Mouse (Mus musculus): Measurements from ENCODE around the gene Nlrp6. TPM values are rescaled to one million over a fixed set of nuclear protein-coding genes. Genes with fewer than 3 reads are reported as not detected.
A peak's percentile ranks its signal among the peaks of the same experiment; 100 is the strongest.
"Not testable (repeated sequence)": the region's sequence is repeated elsewhere in the genome, so short reads cannot be mapped to it uniquely, and the experiment has no call there.

The Nlrp6 gene
- total RNA-seq (2021) = under 1 TPM; 0.54 to 0.70 TPM

DNA sequence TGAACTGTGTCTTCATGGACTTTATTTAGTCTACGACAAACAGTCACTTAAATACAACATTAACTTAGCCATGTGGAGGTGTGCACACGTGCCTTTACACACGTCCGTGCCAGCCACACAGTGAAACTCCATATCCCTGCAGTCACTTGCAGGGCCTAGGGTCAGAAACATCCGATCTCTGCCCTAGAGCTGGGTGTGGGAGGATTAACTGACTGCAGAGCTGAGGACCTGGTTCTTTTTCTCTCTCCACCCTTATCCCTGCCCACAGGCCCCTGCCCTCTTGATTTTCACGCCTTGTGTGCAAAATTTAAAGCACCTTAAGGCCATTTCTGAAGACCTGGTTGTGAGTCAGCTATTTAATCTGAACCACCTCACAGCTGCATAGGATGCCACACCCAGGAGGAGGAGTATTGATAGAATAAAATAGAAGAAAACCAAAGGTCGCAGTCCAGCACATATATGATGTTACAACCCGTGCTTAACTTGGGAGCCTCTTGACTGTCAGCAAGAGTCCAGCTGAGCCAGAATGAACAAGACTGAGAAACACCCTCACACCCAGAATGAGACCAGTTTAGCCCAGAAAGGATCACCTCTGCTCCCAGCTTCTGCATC lies at the start of gene Nlrp6:
TSS of gene Nlrp6 (plus strand) at position 485 of the 612 bp plus-strand sequence.
- intact Hi-C loops (cut with DNase I) = no loop called here
- DNase-seq = no peak

DNA sequence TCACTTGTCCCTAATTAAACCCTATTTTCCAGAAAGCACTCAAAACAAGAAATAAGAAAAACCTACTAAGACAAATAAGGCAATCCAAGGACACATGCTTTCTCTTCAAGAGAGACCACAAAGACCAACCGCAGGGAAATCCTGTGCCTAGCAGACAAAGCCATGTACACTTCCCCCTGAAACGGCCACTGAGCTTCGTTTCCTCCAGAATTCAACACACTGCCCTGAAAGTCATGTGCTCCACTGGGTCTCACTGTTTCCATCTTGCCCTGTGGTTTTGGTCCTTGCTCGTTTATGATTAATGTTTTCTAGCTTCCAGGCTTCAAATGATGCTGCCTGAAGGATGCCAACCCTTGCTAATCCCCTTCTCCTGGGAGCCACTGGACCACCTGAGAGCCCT lies 46.5 kb upstream of the Nlrp6 start:
- DNase-seq = no peak
- intact Hi-C loops (cut with DNase I) = no loop called here

DNA sequence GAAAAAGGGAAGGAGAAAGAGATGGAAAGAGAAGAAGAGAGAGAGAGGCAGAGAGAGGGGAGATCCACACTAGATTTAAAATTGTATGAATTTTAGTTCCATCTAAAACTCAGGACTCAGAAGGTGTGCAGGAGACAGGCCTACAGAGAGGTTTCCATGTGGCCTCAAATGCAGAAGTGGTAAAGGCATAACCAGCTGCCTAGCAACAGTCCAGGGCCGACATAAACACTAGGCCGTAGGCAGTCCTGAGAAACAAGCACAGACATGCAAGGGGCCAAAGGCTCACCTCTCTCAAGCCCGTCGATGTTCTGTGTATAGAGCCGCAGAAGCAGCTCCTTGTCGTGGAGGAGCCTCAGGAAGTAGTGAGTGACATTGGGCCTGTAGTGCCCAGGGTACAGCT lies 43.3 kb upstream of the Nlrp6 start:
- intact Hi-C loops (cut with DNase I) = no loop called here
- no peak for DNase-seq

DNA sequence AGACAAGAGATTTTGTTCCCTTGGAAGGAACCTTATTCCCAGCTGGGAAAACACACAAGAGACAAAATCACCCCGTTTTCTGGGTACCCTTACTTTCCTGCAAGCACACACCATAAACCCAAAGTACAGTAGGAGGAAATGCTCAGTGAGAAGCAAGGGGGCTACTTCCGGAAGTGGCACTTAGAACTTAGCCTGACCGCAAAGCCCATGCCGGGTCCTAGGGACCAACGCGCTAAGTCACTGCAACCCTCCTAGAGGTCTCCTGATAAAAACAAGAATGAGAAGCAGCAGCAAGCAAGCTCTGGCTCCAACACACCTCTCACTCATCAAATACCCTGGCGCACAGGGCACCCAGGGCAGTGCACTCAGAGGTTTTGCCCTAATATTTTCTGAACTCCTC lies 41.3 kb upstream of the Nlrp6 start:
- intact Hi-C loops (cut with DNase I) = no loop called here
- no peak for DNase-seq

DNA sequence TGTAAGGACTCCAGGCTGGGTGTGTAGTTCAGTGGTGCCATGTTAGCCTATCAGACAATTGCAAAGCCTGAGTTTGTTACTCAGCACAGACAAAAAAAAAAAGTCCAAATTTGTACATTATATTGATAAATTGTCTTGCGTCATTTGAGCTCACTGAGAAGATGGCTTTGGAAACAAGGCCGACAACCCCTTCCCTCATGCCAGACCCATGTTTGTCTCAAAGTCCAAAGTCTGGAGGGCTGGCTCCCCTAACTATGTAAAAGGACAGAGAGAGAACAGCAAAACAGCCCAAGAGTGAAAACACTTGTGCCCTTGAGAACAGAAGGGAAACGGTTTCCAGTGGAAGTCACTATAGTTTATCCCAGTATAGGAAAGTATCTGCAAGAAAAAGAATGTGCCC lies 40.3 kb upstream of the Nlrp6 start:
- no peak for DNase-seq
- intact Hi-C loops (cut with DNase I) = loop anchor here (5.0 kb wide), 1 partner anchor 803 kb away; no protein-coding TSS in a partner anchor

DNA sequence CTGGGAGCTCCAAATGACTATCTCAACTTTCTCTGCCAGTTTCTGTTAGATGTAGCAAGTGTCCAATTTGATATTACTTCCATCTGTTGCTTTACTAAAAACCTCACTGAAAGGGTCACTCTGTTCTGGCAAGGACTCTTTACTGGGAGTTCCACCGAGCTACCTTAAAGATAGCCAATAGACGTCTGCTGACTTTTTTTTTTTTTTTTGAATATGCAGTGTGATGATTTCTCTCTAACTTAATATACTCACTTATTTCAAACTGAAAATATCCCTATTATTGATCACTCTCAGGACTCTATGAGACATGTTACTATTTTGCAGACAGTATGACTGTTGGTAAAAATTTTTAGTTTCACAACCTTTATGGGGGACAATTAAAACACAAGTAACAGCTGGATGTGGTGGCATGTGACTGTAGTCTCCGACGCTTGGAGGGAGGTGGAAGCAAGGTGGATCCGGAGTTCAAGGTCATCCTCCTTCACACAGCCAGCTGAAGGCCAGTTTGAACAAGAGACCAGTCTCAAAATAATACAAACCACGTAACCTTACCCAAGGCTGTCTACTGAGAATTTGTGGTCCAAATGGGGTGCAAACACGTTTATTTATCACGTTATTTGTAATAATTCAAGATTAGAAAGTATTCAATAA lies 39.7 kb upstream of the Nlrp6 start:
- DNase-seq = no peak
- intact Hi-C loops (cut with DNase I) = loop anchor here (5.0 kb wide), 1 partner anchor 804 kb away; no protein-coding TSS in a partner anchor

DNA sequence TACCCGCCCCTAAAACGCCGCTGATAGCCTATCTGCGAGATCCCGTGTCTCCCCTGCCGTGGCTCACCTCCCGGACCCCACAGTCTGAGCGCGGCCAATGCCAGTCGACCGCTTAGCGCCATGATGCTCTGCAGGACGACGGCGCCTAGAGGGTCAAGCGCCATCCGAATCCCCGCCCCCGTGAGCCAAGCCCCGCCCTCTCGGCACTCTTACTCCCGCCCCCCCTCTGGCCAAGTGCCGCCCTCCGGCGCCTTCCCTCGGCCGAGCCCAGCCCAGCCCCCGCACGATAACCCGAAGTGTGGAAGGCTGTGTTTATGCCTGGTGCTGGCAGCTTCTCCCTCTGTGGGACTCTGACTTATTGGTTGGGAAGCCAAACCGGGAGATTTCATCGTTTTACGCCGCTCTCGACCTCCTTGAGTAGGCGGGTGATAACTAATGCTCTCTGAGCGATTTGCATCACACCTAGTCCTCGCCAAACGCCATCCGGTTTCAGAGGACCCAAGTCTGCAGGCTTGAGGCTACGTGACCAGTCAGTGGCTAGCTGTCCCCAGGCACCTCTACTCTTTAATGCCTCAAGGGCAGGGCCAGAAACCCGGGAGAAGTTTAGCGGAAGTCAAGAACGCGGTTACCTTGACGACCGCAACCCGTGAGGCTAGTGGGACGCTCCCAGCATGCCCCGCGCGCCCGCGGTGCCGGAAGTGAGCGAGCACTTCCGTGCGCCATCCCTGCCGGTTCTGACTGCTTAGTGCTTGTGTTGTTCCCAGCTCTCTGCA lies 38.8 kb upstream of the Nlrp6 start, which contains the start of the genes Psmd13 and Sirt3:
TSS of gene Psmd13 (plus strand) at position 273 of the 773 bp plus-strand sequence.
TSS of gene Sirt3 (minus strand) at position 614 of the 773 bp plus-strand sequence.
- intact Hi-C loops (cut with DNase I) = loop anchor here (5.0 kb wide), 1 partner anchor 805 kb away; no protein-coding TSS in a partner anchor
- peak; percentile 95 for DNase-seq

DNA sequence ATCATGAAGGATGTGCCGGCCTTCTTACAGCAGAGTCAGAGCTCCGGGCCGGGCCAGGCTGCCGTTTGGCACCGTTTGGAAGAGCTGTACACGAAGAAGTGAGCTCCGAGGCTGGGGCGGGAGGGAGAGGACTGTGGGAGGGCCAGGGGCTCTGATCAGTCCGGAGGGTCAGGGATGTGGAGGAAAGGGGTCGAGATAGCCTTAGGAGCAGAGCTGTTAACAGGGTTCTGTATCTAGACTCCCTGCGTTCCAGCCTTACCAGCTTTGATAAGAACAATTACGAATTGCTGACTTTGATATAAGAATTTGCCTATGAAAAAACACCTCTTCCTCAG lies 38.3 kb upstream of the Nlrp6 start:
- no peak for DNase-seq
- intact Hi-C loops (cut with DNase I) = loop anchor here (5.0 kb wide), 1 partner anchor 805 kb away; no protein-coding TSS in a partner anchor

DNA sequence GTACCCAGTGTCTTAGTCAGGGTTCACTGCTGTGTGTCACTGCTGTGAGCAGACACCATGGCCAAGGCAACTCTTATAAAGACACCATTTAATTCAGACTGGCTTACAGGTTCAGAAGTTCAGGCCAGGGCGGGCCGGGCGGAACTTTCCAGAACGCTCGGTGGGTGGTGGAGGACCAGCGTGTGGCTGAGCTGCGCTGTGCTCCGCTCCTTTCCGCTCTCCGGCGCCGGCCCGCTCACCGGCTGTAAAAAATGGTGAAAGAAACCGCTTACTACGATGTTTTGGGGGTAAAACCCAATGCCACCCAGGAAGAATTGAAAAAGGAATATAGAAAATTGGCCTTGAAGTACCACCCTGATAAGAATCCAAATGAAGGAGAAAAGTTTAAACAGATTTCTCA lies 30.1 kb upstream of the Nlrp6 start:
- DNase-seq; intact Hi-C loops (cut with DNase I): not testable (repeated sequence)

DNA sequence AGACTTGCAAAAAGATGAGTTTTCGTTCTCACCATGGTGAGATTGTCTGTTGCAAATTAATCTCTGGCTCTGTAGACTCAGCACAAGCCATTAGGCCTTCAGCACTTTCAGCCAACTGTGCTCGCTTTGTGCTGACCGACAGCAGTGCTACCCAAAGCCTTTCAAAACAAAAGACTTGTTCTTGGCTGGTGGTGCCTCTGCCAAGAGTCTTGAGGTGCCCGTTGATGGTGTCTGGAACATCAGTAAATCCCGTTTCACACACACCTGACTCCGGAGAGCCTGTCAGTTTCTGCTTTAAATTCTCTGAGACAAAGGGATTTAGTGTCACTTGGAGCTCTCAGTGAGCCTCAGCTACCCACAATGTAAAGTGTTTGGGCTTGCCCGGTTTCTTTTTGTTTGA lies 26.7 kb upstream of the Nlrp6 start:
- DNase-seq = no peak
- intact Hi-C loops (cut with DNase I) = no loop called here

DNA sequence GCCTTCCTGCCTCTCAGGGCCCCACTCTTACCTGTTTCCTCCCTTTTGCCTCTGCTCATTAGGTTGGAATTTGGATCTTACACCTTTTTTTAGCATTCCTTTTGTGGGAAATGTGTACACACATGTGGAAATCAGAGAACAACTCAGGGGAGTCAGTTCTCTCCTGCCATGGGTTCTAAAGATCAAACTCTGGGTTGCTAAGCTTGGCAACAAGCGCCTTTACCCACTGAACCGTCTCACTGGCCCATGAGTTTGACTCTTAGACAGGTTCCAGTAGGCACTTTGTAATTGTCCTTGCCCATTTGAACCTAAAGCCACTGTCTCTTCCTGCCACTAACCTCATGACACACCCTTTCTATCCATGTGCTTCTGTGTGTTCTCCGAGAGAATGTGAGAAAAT lies 26.1 kb upstream of the Nlrp6 start:
- no peak for DNase-seq
- intact Hi-C loops (cut with DNase I) = no loop called here

DNA sequence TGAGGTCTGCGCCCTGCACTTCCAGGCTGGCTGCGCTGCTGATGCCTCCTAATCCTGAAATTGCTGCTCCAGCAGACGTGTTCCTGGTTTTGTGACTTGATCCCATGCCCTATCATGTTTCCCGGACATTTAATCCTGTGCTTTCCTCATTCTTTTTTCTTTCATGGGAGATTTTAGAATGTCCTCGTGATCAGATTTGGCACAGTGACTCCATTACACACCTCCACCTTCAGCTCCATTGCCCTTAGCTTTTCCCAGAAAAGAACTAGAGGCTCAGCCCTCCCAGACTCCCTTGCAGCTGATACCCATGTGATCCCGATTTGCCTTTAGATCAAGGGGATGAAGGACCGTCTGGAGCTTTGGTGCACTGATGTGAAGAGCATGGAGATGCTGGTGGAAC lies 22.8 kb upstream of the Nlrp6 start:
- no peak for DNase-seq
- intact Hi-C loops (cut with DNase I) = no loop called here

DNA sequence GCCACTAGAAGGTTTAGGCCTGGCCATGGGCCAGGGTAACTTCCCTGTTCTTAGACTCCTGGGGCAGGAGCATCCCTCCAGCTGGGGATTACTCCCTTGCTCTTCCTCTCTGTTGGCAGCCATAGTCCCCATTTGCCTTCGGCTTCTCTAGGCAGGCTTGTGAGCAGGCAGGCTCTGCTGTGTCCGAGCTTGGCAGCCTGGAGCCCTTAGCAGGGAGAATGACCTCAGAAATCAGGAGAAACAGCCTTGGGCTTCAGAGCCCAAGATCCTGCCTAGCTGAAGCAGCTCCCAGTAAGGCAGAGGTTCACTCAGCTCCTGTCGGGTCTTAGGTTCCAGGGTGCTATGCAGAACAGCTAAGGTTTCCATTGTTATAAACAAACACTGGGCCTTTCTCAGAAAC lies 21.6 kb upstream of the Nlrp6 start:
- intact Hi-C loops (cut with DNase I) = no loop called here
- no peak for DNase-seq

DNA sequence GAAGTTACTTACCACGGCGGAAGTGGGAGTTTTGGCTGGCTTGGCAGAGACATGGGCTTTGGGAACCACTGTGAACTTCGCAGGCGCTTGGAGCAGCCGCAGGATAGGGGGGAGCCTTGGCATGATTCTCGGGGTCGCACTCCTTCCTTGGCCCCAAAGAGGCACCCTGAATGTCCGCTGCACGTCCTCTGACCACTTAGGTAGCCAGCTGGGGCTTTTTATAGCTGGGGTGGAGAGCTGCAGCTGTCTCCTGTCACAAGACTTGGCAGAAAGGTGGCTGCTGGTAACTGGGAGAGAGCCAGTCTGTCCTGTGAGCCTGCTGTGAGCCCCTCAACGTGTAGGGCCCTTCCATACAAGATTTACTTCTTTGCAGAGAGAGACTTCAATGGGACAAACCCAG lies 20.5 kb upstream of the Nlrp6 start, which contains the start of gene Cox8b:
TSS of gene Cox8b (minus strand) at position 227 of the 400 bp plus-strand sequence.
- peak; percentile 21 for DNase-seq
- intact Hi-C loops (cut with DNase I) = loop anchor here (10.0 kb wide), 1 partner anchor 275 kb away; the partner anchor contains the start of gene Rnh1

DNA sequence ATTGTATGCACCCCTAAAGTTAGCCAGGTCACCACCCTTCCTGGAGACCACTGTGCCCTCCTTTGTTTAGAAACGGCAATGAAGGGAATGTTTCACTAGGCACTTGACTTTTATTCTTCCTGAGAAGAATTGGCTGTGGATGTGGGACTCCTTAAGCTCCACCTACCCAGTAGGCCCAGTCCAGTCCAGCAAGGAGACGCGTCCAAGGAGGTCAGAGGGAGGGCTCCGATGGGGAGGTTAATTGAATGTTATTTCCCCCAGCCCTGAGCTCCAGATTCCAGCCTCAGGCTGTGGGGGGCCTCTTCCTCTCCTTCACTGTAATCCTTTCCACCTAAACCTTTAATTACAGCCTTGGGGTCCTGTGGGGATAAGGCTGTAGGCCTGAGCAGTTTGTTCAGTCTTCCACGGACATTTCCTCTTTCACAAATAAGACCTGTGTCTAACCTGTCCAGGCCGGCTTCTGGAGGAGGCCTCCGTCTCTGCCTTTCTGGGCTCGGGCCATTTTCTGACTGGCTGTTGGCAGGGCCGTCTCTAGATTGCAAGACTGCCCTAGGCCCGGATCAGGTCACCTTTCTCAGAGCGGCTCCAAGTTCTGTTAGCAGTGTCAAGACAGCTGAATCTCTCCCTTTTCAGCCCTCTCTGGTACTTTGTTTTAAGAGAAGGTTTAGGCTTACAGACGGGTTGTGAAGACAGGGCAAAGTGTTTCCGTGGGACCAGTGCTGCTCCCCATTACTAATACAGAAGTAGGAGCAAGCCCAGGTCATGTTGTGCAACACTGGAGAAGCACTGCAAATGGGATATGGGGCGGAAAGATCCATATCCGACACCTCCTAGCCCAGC lies 18.4 kb upstream of the Nlrp6 start:
- intact Hi-C loops (cut with DNase I) = loop anchor here (10.0 kb wide), 1 partner anchor 273 kb away; the partner anchor contains the start of gene Rnh1
- DNase-seq = no peak

DNA sequence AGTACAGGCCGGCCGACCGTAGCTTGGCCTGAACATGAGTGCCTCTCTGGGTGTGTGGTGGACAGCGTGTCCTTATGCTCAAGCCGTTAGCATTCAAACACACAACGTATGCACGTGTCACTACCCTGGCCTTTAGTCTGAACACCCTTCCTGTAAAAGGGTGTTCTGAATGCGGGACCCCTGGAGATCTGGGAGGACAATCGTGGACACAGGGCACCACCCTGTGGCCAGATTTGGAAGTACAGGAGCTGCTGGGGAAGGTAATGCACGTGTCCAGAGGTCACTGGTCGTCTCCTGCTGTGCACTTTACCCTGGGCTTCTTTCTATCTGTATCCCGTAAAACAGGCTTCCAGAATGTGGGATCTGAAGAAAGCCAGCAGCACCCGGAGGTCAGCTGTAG lies 17.5 kb upstream of the Nlrp6 start:
- intact Hi-C loops (cut with DNase I) = loop anchor here (10.0 kb wide), 1 partner anchor 272 kb away; the partner anchor contains the start of gene Rnh1
- DNase-seq = peak; percentile 79

DNA sequence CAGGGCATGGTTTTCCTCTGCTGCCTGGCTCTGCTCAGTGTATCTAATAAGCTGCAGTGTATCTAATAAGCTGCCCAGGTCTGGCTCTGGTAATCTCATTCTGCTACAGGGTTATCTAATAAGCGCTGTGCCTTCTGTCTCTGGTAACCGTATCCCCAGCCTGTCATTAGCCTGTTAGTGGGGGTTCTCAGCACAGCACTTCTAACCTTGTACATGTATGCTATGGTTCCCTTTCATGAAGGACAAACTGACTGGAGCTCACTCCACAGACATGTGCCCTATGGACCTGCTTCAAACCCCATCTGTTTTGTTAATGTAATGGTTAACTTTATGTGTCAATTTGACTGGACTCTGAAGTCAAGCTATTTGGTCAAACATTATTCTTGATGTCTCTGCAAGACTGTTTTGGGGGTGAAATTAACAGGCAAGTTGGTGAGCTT lies 15.0 kb upstream of the Nlrp6 start:
- DNase-seq = no peak
- intact Hi-C loops (cut with DNase I) = loop anchor here (5.0 to 10.0 kb wide), 2 partner anchors 58 to 269 kb away; partner anchors contain the start of genes Odf3, Rnh1 and Scgb1c1

DNA sequence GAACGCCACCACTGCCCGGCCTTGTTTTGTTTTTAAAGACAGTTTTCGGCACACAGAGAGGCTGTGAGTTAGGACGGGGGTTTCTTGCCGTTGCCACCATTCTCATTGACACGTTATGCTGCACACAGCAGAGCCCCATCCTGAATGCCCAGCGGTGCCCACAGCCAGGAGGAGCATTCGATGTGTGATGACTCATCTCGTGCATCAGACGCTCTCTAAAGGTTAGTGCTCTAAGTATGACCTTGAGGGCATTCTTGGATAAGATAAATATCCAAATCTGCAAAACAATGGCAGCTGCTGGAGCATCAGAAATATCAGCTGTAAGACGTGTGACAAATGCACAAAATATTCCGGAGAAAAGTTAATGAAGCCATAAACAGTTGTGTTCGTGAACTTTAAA lies 13.6 kb upstream of the Nlrp6 start:
- no peak for DNase-seq
- intact Hi-C loops (cut with DNase I) = loop anchor here (5.0 to 10.0 kb wide), 2 partner anchors 60 to 268 kb away; partner anchors contain the start of genes Odf3, Rnh1 and Scgb1c1

DNA sequence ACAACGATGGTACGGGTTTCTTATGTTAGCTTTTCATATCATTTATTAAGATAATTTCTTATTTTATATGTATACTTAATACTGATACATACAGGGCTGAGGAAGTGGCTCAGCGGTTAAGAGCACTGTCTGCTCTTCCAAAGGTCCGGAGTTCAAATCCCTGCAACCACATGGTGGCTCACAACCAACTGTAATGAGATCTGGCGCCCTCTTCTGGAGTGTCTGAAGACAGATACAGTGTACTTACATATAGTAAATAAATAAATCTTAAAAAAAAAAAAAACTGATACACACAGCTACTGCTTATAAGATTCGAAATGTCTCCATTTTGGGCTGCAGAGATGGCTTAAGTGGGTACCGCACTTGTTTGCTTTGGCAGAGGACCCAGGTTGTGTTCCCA lies 13.0 kb upstream of the Nlrp6 start:
- intact Hi-C loops (cut with DNase I) = loop anchor here (2.0 to 10.0 kb wide), 3 partner anchors 60 to 267 kb away; partner anchors contain the start of genes Odf3, Rnh1 and Scgb1c1
- no peak for DNase-seq

DNA sequence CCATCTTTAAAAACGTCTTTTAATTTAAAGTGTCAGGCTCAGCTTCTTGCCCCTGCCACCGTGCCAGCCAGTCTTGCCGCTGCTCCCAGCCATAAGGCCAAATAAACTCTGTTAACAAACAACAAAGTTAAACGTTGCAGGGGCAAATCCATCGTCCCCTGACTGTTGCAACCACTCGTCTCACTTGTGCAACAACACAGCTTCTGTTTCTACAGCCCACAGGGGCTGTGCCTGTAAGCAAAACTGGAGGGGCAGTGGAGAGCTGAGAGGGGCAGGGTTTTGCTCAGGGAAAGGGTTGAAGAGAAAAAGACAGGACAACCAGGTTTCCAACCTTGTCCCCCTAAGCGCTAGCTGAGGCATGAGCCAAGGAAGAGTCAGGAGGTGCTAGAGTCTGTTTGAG lies 12.5 kb upstream of the Nlrp6 start:
- intact Hi-C loops (cut with DNase I) = loop anchor here (2.0 to 10.0 kb wide), 3 partner anchors 61 to 267 kb away; partner anchors contain the start of genes Odf3, Rnh1 and Scgb1c1
- no peak for DNase-seq

Data from left cerebral cortex, postnatal 4 days (tissue).